Mouse (Mus musculus) limb, embryonic 12.5 days (tissue): Measurements from ENCODE around the gene Ranbp9. TPM values are rescaled to one million over a fixed set of nuclear protein-coding genes. Genes with fewer than 3 reads are reported as not detected.

Experiments used
- ATAC-seq: fragments of 200-750 bp; cut with Nextera tagmentation; 2 replicates; pipeline ENCODE4 v1.8.0; 2017; ENCODE audit warnings: low read depth, moderate TSS enrichment; ENCODE audit not compliant: insufficient number of reproducible peaks, insufficient read depth, low FRiP score, low TSS enrichment
- H3K27ac ChIP-seq: fragments of 300-500 bp; sonication (generic); 2 replicates; pipeline ENCODE4 v1.5.1; 2016; ENCODE audit warnings: mild to moderate bottlenecking, moderate library complexity
- H3K27me3 ChIP-seq: fragments of 300-500 bp; sonication (generic); 2 replicates; pipeline ENCODE4 v1.6.1; 2016; ENCODE audit warnings: mild to moderate bottlenecking, moderate library complexity
- H3K36me3 ChIP-seq: fragments of 300-500 bp; sonication (generic); 2 replicates; pipeline ENCODE4 v1.6.1; 2016; ENCODE audit warnings: mild to moderate bottlenecking, moderate library complexity
- H3K4me1 ChIP-seq: fragments of 300-500 bp; sonication (generic); replicated peaks from 2 replicates; pipeline ENCODE4 v1.6.1; 2016
- H3K4me2 ChIP-seq: fragments of 300-500 bp; sonication (generic); 2 replicates; pipeline ENCODE4 v1.6.1; 2016; ENCODE audit warnings: mild to moderate bottlenecking, moderate library complexity
- H3K4me3 ChIP-seq: fragments of 300-500 bp; sonication (generic); replicated peaks from 2 replicates; pipeline ENCODE4 v1.5.1; 2016; ENCODE audit warnings: mild to moderate bottlenecking
- H3K9ac ChIP-seq: fragments of 300-500 bp; sonication (generic); replicated peaks from 2 replicates; pipeline ENCODE4 v1.6.1; 2016; ENCODE audit warnings: mild to moderate bottlenecking, moderate library complexity
- H3K9me3 ChIP-seq: fragments of 300-500 bp; sonication (generic); 2 replicates; pipeline ENCODE4 v1.6.1; 2016; ENCODE audit warnings: mild to moderate bottlenecking, moderate library complexity
- WGBS: fragments of 180-500 bp; shearing (Covaris S2); methylation state at CpG from one replicate; pipeline ENCODE4 v1.1.7; 2016; 5-methylcytosine and 5-hydroxymethylcytosine counted together
- polyA plus RNA-seq: library from polyadenylated mRNA; unstranded; fragments of >200 nt; fragmentation: Nextera tagmentation; extraction: Ambion mirVana; gene quantifications from 2 replicates; pipeline ENCODE4 v1.2.1, GENCODE M21; 2016

Gene Ranbp9
- polyA plus RNA-seq, 1 experiment from 2014 or later: 10.0 TPM

DNA sequence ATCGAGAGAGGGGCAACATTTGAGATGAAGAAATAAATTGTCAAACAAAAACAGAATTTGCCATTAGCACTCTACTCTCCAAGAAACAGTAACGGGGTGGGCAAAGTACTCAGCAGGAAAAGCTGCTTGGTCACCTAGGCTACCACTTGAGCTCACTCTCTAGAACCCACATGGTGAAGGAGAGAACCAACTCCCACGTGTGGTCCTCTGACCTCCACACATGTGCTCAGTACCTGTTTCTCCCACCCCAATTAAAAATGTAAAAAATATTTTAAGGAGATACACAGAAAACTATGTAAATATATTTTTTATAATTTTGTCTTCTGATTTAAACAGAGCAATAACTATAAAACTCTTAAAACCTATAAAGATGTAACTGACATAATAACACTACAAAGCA, 33.4 kb downstream of the Ranbp9 start:
- H3K9ac ChIP-seq: no peak overlapping the region
- no peaks in the 10 kb centered on the region for H3K4me1 ChIP-seq
- no peak overlapping the region for H3K4me2 ChIP-seq
- H3K27me3 ChIP-seq: no peaks in the 10 kb centered on the region
- no peak overlapping the region for H3K4me3 ChIP-seq
- no peak for ATAC-seq
- H3K36me3 ChIP-seq: no peaks in the 10 kb centered on the region
- WGBS: 82% methylated on average over 3 of the region's 3 CpGs
- no peaks in the 10 kb centered on the region for H3K9me3 ChIP-seq
- no peak overlapping the region for H3K27ac ChIP-seq

GRCm38 (mm10) chr13:43445754-43446153, 35.3 kb downstream of the Ranbp9 start:
- Histone ChIP-seq H3K36me3 (no peaks in the 10 kb centered on the region), H3K27me3 (no peaks in the 10 kb centered on the region), H3K4me3 (no peak overlapping the region), H3K27ac (no peak overlapping the region), H3K4me2 (no peak overlapping the region), H3K9ac (no peak overlapping the region), H3K9me3 (no peaks in the 10 kb centered on the region), H3K4me1 (no peaks in the 10 kb centered on the region)
- WGBS: 95% methylated on average over 4 of the region's 4 CpGs
- no peak for ATAC-seq

GRCm38 (mm10) chr13:43444717-43445116, 36.4 kb downstream of the Ranbp9 start:
- 92% methylated on average over 3 of the region's 3 CpGs for WGBS

DNA sequence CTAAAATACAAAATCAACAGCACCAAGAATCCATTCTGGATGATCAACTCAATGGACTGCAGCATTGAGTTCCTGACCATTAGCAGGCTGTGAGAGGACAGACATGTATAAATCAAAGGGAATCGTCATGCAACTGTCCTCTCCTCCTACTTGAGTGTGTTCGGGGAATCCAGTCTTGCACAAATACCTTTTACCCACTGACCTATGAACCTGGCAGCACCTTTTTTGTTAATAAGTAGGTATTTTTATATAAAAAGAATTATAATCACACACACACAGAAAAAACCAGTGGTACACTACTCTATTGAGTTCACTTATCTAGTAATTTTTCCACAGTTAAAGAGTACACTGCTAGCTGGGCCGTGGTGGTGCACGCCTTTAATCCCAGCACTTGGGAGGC, 37.4 kb downstream of the Ranbp9 start:
- Histone ChIP-seq H3K4me3 (no peak overlapping the region), H3K9ac (no peak overlapping the region), H3K4me1 (no peaks in the 10 kb centered on the region), H3K27me3 (no peaks in the 10 kb centered on the region), H3K9me3 (no peaks in the 10 kb centered on the region), H3K4me2 (no peak overlapping the region), H3K36me3 (no peaks in the 10 kb centered on the region), H3K27ac (no peak overlapping the region)
- 91% methylated on average over 4 of the region's 4 CpGs for WGBS
- no peak for ATAC-seq

More at GRCm38 (mm10) chr13:43444717-43445116, 36.4 kb downstream of the Ranbp9 start:
- H3K4me3 ChIP-seq: no peak overlapping the region
- ATAC-seq: no peak
- no peaks in the 10 kb centered on the region for H3K9me3 ChIP-seq
- H3K4me1 ChIP-seq: no peaks in the 10 kb centered on the region
- H3K9ac ChIP-seq: no peak overlapping the region
- H3K36me3 ChIP-seq: no peaks in the 10 kb centered on the region
- no peak overlapping the region for H3K4me2 ChIP-seq
- H3K27ac ChIP-seq: no peak overlapping the region
- no peaks in the 10 kb centered on the region for H3K27me3 ChIP-seq

- 88% methylated on average over 1 of the region's 1 CpGs for WGBS
- ATAC-seq: no peak
These were observed 38.5 kb downstream of the Ranbp9 start for GRCm38 (mm10) chr13:43442551-43442950.

GRCm38 (mm10) chr13:43440376-43440775, 40.7 kb downstream of the Ranbp9 start:
- Histone ChIP-seq H3K9me3 (no peaks in the 10 kb centered on the region), H3K27me3 (no peaks in the 10 kb centered on the region), H3K4me2 (no peak overlapping the region), H3K4me3 (no peak overlapping the region), H3K9ac (no peak overlapping the region), H3K4me1 (no peaks in the 10 kb centered on the region), H3K27ac (no peak overlapping the region), H3K36me3 (no peaks in the 10 kb centered on the region)
- WGBS: 90% methylated on average over 1 of the region's 1 CpGs
- no peak for ATAC-seq

More at GRCm38 (mm10) chr13:43442551-43442950, 38.5 kb downstream of the Ranbp9 start:
- Histone ChIP-seq H3K27me3 (no peaks in the 10 kb centered on the region), H3K9ac (no peak overlapping the region), H3K4me2 (no peak overlapping the region), H3K9me3 (no peaks in the 10 kb centered on the region), H3K36me3 (no peaks in the 10 kb centered on the region), H3K4me3 (no peak overlapping the region), H3K27ac (no peak overlapping the region), H3K4me1 (no peaks in the 10 kb centered on the region)

GRCm38 (mm10) chr13:43433395-43433794, 47.7 kb downstream of the Ranbp9 start:
- Histone ChIP-seq H3K9me3 (no peaks in the 10 kb centered on the region), H3K36me3 (peaks cover 16% of the 10 kb centered on the region), H3K9ac (no peak overlapping the region), H3K4me2 (no peak overlapping the region), H3K4me1 (no peaks in the 10 kb centered on the region), H3K4me3 (no peak overlapping the region), H3K27ac (no peak overlapping the region), H3K27me3 (no peaks in the 10 kb centered on the region)
- no peak for ATAC-seq
- WGBS: 86% methylated on average over 2 of the region's 2 CpGs

DNA sequence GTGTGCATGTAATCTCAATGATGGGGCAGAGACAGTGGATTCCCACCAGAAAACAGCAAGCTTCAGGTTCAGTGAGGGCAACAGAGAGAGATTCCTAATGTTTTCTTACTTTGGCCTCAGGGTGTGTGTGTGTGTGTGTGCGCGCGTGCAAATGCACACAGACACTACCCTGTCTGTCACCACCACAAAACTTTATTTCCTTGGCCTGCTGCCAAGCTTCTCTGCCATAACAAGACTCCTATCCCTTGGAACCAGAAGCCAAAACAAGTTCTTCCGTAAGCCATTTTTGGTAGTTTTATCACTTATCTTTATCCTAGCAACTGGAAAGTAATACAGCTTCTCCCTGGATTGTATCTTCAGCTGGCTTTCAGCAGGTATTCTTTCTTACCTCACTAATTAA, 52.6 kb downstream of the Ranbp9 start:
- no peaks in the 10 kb centered on the region for H3K27me3 ChIP-seq
- 92% methylated on average over 4 of the region's 4 CpGs for WGBS
- H3K4me1 ChIP-seq: no peaks in the 10 kb centered on the region
- no peak overlapping the region for H3K4me3 ChIP-seq
- H3K9ac ChIP-seq: no peak overlapping the region
- ATAC-seq: no peak
- no peak overlapping the region for H3K27ac ChIP-seq
- H3K4me2 ChIP-seq: no peak overlapping the region
- H3K9me3 ChIP-seq: no peaks in the 10 kb centered on the region
- peaks cover 37% of the 10 kb centered on the region for H3K36me3 ChIP-seq

DNA sequence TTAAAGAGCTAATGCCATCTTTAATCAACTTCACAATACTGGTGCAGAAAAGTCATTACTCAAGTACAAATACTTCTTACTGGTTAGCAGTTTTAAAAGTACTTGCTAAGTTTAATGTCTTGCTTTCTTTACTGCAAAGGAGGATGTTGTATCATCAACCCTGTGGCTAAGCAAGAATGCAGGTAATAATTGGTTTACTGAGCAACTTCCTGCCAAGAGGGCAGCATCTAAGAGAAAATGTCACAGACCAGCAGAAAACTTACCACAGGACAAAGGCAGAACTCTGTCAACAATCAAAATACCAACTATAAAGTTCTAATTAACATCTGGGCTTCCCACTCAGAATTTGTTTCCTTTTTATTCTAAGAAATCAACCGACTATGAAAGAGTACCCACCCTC, 65.8 kb downstream of the Ranbp9 start:
- H3K27ac ChIP-seq: no peak overlapping the region

GRCm38 (mm10) chr13:43413611-43414010, 67.5 kb downstream of the Ranbp9 start:
- Histone ChIP-seq H3K4me1 (no peaks in the 10 kb centered on the region), H3K36me3 (peaks cover 84% of the 10 kb centered on the region)

More for the DNA sequence above, 65.8 kb downstream of the Ranbp9 start:
- H3K9ac ChIP-seq: no peak overlapping the region
- H3K4me1 ChIP-seq: no peaks in the 10 kb centered on the region
- no peak overlapping the region for H3K4me2 ChIP-seq
- peaks cover 86% of the 10 kb centered on the region for H3K36me3 ChIP-seq
- no peak for ATAC-seq
- H3K27me3 ChIP-seq: no peaks in the 10 kb centered on the region
- H3K9me3 ChIP-seq: no peaks in the 10 kb centered on the region
- 83% methylated on average over 1 of the region's 1 CpGs for WGBS
- H3K4me3 ChIP-seq: no peak overlapping the region

DNA sequence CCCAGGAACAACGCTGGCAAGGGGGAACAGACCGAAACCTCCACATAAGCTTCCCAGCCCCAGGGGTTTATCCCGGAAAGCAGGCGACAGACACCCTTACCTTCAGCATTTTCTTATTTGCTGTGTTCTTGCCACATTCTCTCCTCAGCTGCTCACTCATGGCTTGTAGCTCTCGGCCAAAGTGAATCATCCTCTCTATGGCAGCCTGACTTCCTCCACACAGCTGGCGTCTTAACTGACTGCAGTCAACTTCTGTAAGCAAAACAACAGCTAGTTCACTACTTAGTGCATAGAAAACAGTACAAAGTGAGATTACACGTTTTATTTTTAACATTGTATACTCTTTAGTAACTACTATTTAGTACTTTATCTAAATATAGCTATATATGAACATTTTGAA, 68.8 kb downstream of the Ranbp9 start:
- H3K4me3 ChIP-seq: no peak overlapping the region
- ATAC-seq: no peak
- no peaks in the 10 kb centered on the region for H3K4me1 ChIP-seq
- H3K9ac ChIP-seq: no peak overlapping the region
- H3K27ac ChIP-seq: no peak overlapping the region
- peaks cover 86% of the 10 kb centered on the region for H3K36me3 ChIP-seq
- 89% methylated on average over 7 of the region's 7 CpGs for WGBS
- no peaks in the 10 kb centered on the region for H3K9me3 ChIP-seq
- H3K4me2 ChIP-seq: no peak overlapping the region
- no peaks in the 10 kb centered on the region for H3K27me3 ChIP-seq

More at GRCm38 (mm10) chr13:43413611-43414010, 67.5 kb downstream of the Ranbp9 start:
- H3K4me2 ChIP-seq: no peak overlapping the region
- H3K9me3 ChIP-seq: no peaks in the 10 kb centered on the region
- no peaks in the 10 kb centered on the region for H3K27me3 ChIP-seq
- no peak for ATAC-seq
- no peak overlapping the region for H3K9ac ChIP-seq
- 94% methylated on average over 2 of the region's 2 CpGs for WGBS
- no peak overlapping the region for H3K27ac ChIP-seq
- H3K4me3 ChIP-seq: no peak overlapping the region

- H3K27ac ChIP-seq: no peak overlapping the region
- no peak for ATAC-seq
- peak overlapping the region; percentile 65 for H3K4me2 ChIP-seq
- H3K36me3 ChIP-seq: peaks cover 63% of the 10 kb centered on the region
- H3K9ac ChIP-seq: no peak overlapping the region
- peak overlapping the region; percentile 86 for H3K4me3 ChIP-seq
- peaks cover 11% of the 10 kb centered on the region for H3K4me1 ChIP-seq
- no peaks in the 10 kb centered on the region for H3K27me3 ChIP-seq
- 91% methylated on average over 5 of the region's 5 CpGs for WGBS
- no peaks in the 10 kb centered on the region for H3K9me3 ChIP-seq
These were observed 81.5 kb downstream of the Ranbp9 start for GRCm38 (mm10) chr13:43399576-43399975.
